Mouse (Mus musculus): ENCODE results near the gene Tab1.

Tab1 gene

GRCm38 (mm10) chr15:80202111-80202775, 69.3 kb downstream of the Tab1 start:
- no peak for DNase-seq (ENCODE audit: extremely low spot score, low spot score)

GRCm38 (mm10) chr15:80203406-80203805, 70.5 kb downstream of the Tab1 start:
- peak; percentile 31 for DNase-seq (ENCODE audit: extremely low spot score, low spot score)

GRCm38 (mm10) chr15:80206057-80206565, 73.2 kb downstream of the Tab1 start:
- DNase-seq (ENCODE audit: extremely low spot score, low spot score): no peak

GRCm38 (mm10) chr15:80208446-80208845, 75.5 kb downstream of the Tab1 start:
- DNase-seq (ENCODE audit: extremely low spot score, low spot score): no peak
